Mouse (Mus musculus) embryonic facial prominence, embryonic 14.5 days (tissue): Measurements from ENCODE around the gene Orai1. TPM values are rescaled to one million over a fixed set of nuclear protein-coding genes. Genes with fewer than 3 reads are reported as not detected.

Source experiments
- ATAC-seq: fragments of 200-750 bp; cut with Nextera tagmentation; 2 replicates; pipeline ENCODE4 v1.8.0; 2017; ENCODE audit warnings: low read depth, moderate number of reproducible peaks, moderate TSS enrichment
- DNase-seq: peaks from one replicate; pipeline ENCODE4 v3.0.0-alpha.2; 2015; ENCODE audit warnings: low spot score
- H3K27ac ChIP-seq: fragments of 300-500 bp; sonication (generic); replicated peaks from 2 replicates; pipeline ENCODE4 v1.5.1; 2014; ENCODE audit warnings: low read depth, mild to moderate bottlenecking, low read length, moderate library complexity
- H3K27me3 ChIP-seq: fragments of 300-500 bp; sonication (generic); replicated peaks from 2 replicates; pipeline ENCODE4 v1.6.1; 2014; ENCODE audit warnings: low read length; ENCODE audit not compliant: control insufficient read depth, insufficient read depth
- H3K36me3 ChIP-seq: fragments of 300-500 bp; sonication (generic); 2 replicates; pipeline ENCODE4 v1.6.1; 2014; ENCODE audit warnings: low read length, mixed read lengths; ENCODE audit not compliant: control insufficient read depth, insufficient read depth
- H3K4me1 ChIP-seq: fragments of 300-500 bp; sonication (generic); 2 replicates; pipeline ENCODE4 v1.6.1; 2014; ENCODE audit warnings: antibody characterized with exemption, low read length; ENCODE audit not compliant: control insufficient read depth, insufficient read depth
- H3K4me2 ChIP-seq: fragments of 300-500 bp; sonication (generic); 2 replicates; pipeline ENCODE4 v1.6.1; 2014; ENCODE audit warnings: low read depth, mild to moderate bottlenecking, low read length, moderate library complexity, mixed read lengths
- H3K4me3 ChIP-seq: fragments of 300-500 bp; sonication (generic); 2 replicates; pipeline ENCODE4 v1.5.1; 2014; ENCODE audit warnings: low read depth, mild to moderate bottlenecking, low read length
- H3K9ac ChIP-seq: fragments of 300-500 bp; sonication (generic); 2 replicates; pipeline ENCODE4 v1.6.1; 2014; ENCODE audit warnings: low read depth, mild to moderate bottlenecking, low read length, moderate library complexity, mixed read lengths
- H3K9me3 ChIP-seq: fragments of 300-500 bp; sonication (generic); 2 replicates; pipeline ENCODE4 v1.6.1; 2016; ENCODE audit warnings: low read length; ENCODE audit not compliant: control insufficient read depth
- WGBS: fragments of 180-500 bp; shearing (Covaris S2); extraction: QIAGEN DNeasy Blood & Tissue Kit; methylation state at CpG from one replicate; pipeline ENCODE4 v1.1.7; 2014; 5-methylcytosine and 5-hydroxymethylcytosine counted together
- polyA plus RNA-seq: library from polyadenylated mRNA; unstranded; fragments of >200 nt; fragmentation: Nextera tagmentation; extraction: Ambion mirVana; gene quantifications from 2 replicates; pipeline ENCODE4 v1.2.1, GENCODE M21; 2014

The Orai1 gene
- polyA plus RNA-seq, 1 experiment from 2014 or later = 20.8 TPM

GRCm38 (mm10) chr5:123029729-123030128 lies 14.9 kb downstream of the Orai1 start:
- H3K9me3 ChIP-seq = 0 out of 2 replicates have a peak, but pooled peaks cover 4% of the 10 kb centered on the region
- no peak for ATAC-seq
- peaks cover 8% of the 10 kb centered on the region; the same call in 1 of the 2 replicates for H3K4me1 ChIP-seq
- H3K4me3 ChIP-seq = no peak overlapping the region
- H3K27ac ChIP-seq = no peak overlapping the region
- H3K4me2 ChIP-seq = no peak overlapping the region
- H3K9ac ChIP-seq = no peak overlapping the region
- H3K36me3 ChIP-seq = peaks cover 19% of the 10 kb centered on the region
- 62% methylated on average over 6 of the region's 7 CpGs for WGBS
- no peak for DNase-seq
- H3K27me3 ChIP-seq = no peaks in the 10 kb centered on the region

DNA sequence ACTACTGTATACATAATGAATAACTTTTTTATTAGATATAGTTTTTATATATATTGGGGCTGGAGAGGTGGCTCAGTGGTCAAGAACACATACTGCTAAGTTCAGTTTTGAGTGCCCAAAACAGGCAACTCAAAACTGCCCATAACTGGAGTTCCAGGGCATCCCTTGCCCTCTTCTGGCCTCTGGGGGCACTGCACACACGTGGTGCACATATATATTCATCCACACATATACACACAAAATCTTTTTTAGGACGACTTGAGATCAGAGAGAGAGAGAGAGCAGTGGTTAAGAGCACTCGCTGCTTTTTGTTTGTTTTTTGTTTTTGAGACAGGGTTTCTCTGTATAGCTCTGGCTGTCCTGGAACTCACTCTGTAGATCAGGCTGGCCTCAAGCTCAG lies 16.4 kb downstream of the Orai1 start:
- Histone ChIP-seq H3K9me3 (0 out of 2 replicates have a peak, but pooled peaks cover 4% of the 10 kb centered on the region), H3K36me3 (peaks cover 19% of the 10 kb centered on the region), H3K4me1 (peaks cover 4% of the 10 kb centered on the region; the same call in 1 of the 2 replicates), H3K4me3 (no peak overlapping the region), H3K9ac (no peak overlapping the region), H3K27me3 (no peaks in the 10 kb centered on the region), H3K4me2 (no peak overlapping the region), H3K27ac (no peak overlapping the region)
- DNase-seq = no peak
- WGBS = 93% methylated on average over 3 of the region's 3 CpGs
- ATAC-seq = no peak

DNA sequence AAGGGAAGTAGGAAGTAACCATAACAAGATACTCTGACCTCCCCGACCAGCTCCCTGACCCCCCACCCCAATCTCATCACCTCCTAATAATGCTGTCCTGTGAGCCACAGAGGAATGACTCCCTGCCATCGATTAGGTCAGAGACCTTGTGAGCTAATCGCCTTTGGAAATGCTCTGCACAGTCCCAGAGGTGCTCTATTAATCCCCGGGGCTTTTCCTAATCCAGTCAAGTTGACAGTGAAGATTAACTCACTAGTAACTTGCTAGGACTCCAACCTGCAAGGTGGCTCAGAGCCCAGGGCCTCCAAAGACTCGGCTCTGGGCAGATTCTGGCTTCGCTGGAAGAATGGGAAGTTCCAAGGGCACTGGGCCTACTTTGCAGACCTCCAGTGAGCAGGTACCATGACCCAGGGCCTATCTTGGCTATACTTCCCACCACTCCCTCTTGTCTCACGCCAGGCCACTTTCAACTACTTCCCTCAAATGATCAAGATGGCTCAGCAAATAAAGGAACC lies 18.8 kb downstream of the Orai1 start:
- WGBS = 65% methylated on average over 7 of the region's 7 CpGs
- Histone ChIP-seq H3K27me3 (no peaks in the 10 kb centered on the region), H3K9me3 (0 out of 2 replicates have a peak, but pooled peaks cover 4% of the 10 kb centered on the region), H3K27ac (no peak overlapping the region), H3K9ac (no peak overlapping the region), H3K4me3 (no peak overlapping the region), H3K4me2 (no peak overlapping the region), H3K4me1 (no peaks in the 10 kb centered on the region), H3K36me3 (peaks cover 19% of the 10 kb centered on the region)
- no peak for DNase-seq
- no peak for ATAC-seq

DNA sequence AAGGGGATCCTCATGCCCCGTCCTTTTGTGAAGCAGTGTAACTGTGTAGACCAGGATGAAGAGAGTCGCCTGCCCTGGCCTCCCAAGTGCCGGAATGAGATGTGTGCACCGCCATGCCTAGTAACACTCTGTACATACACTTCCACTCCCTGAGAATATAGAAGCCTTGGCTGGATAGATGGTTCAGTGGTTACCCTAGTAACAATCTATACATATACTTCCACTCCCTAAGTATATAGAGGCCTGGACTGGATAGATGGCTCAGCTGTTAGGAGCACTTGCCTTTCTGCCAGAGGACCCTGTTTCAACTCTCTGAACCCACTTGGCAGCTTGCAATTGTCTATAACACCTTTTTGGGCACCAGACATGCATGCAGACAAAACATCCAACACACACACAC lies 20.2 kb downstream of the Orai1 start:
- no peak overlapping the region for H3K4me2 ChIP-seq
- 89% methylated on average over 4 of the region's 4 CpGs for WGBS
- H3K27ac ChIP-seq = no peak overlapping the region
- 0 out of 2 replicates have a peak, but pooled peaks cover 4% of the 10 kb centered on the region for H3K9me3 ChIP-seq
- H3K27me3 ChIP-seq = no peaks in the 10 kb centered on the region
- H3K9ac ChIP-seq = no peak overlapping the region
- H3K4me1 ChIP-seq = peaks cover 8% of the 10 kb centered on the region; the same call in 1 of the 2 replicates
- ATAC-seq (no peak), DNase-seq (no peak)
- H3K4me3 ChIP-seq = no peak overlapping the region
- peaks cover 12% of the 10 kb centered on the region for H3K36me3 ChIP-seq

DNA sequence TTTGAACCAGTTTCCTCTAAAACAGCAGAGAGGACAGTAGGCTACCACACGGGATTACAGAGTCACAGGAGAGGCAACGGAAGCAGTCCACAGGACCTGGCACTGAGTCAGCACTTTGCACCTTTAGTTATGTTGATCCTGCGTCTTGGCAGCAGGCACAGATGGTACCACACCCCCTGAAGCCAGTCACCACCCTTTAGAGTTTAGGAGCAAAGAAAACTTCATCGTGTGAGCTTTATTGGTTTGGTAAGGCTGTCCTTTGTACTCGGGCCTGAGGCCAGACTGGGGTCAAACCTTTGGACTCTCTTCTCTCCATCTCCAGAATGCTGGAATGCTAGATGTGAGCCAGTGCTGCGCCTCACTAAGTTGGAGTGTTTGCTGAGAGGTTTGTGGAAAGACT lies 20.7 kb downstream of the Orai1 start:
- DNase-seq (no peak), ATAC-seq (no peak)
- no peak overlapping the region for H3K9ac ChIP-seq
- H3K4me3 ChIP-seq = no peak overlapping the region
- 33% methylated on average over 6 of the region's 6 CpGs for WGBS
- H3K36me3 ChIP-seq = peaks cover 12% of the 10 kb centered on the region
- H3K4me1 ChIP-seq = peaks cover 8% of the 10 kb centered on the region; the same call in 1 of the 2 replicates
- H3K4me2 ChIP-seq = no peak overlapping the region
- 0 out of 2 replicates have a peak, but pooled peaks cover 4% of the 10 kb centered on the region for H3K9me3 ChIP-seq
- no peaks in the 10 kb centered on the region for H3K27me3 ChIP-seq
- H3K27ac ChIP-seq = no peak overlapping the region

DNA sequence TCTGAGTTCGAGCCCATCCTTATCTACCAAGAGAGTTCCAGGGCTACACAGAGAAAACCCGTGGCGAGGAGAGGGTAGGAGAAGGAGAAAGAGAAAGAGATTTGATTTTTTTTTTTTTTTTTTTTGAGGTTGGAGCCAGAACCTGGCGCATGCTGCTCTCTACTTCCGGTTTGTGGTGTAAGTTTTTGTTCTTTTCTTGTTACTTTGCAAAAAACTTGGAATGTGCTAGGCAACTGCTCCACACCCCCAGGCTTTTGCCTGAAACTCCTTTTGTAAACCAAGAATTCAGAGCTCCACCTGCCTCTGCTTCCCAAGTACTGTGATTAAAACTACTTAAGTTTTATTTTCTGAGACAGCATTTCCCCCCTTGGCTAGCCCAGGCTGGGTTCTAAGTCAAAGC lies 23.2 kb downstream of the Orai1 start:
- no peaks in the 10 kb centered on the region for H3K36me3 ChIP-seq
- H3K9me3 ChIP-seq = no peaks in the 10 kb centered on the region
- DNase-seq = no peak
- no peak overlapping the region for H3K27ac ChIP-seq
- no peaks in the 10 kb centered on the region for H3K27me3 ChIP-seq
- H3K4me2 ChIP-seq = no peak overlapping the region
- no peak for ATAC-seq
- WGBS = 83% methylated on average over 5 of the region's 5 CpGs
- peaks cover 8% of the 10 kb centered on the region; the same call in 1 of the 2 replicates for H3K4me1 ChIP-seq
- no peak overlapping the region for H3K4me3 ChIP-seq
- no peak overlapping the region for H3K9ac ChIP-seq

- DNase-seq (no peak), ATAC-seq (no peak)
- Histone ChIP-seq H3K27me3 (no peaks in the 10 kb centered on the region), H3K4me3 (peak overlapping the region; percentile 29), H3K4me2 (peak overlapping the region; percentile 62), H3K9ac (peak overlapping the region; percentile 46; the same call in 1 of the 2 replicates), H3K9me3 (no peaks in the 10 kb centered on the region), H3K4me1 (peaks cover 8% of the 10 kb centered on the region; the same call in 1 of the 2 replicates), H3K36me3 (no peaks in the 10 kb centered on the region), H3K27ac (no peak overlapping the region)
- 4% methylated on average over 22 of the region's 25 CpGs for WGBS
Measured at GRCm38 (mm10) chr5:123039120-123039752, 24.4 kb downstream of the Orai1 start.

GRCm38 (mm10) chr5:123040796-123041195 lies 25.9 kb downstream of the Orai1 start:
- Histone ChIP-seq H3K4me1 (peaks cover 8% of the 10 kb centered on the region; the same call in 1 of the 2 replicates), H3K27ac (no peak overlapping the region), H3K9ac (no peak overlapping the region), H3K9me3 (no peaks in the 10 kb centered on the region), H3K36me3 (no peaks in the 10 kb centered on the region), H3K27me3 (no peaks in the 10 kb centered on the region), H3K4me2 (no peak overlapping the region), H3K4me3 (no peak overlapping the region)
- ATAC-seq (no peak), DNase-seq (no peak)
- 63% methylated on average over 7 of the region's 7 CpGs for WGBS

DNA sequence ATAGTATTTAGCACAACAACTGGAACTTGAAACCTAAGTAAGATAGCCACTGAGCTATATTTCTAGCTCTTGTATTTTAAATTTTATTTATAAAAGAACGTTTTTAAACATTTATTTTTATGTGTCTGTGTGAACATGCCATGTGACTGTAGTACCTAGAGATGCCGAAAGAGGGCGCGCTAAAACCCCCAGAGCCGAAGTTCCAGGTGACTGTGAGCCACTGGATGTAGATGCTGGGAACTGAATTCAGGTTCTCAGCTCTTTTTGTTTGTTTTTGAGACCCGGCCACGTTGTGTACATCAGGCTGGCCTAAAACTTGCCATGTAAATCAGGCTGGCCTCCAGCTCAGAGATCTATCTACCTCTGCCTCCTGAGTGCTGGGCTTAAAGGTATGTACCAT lies 29.0 kb downstream of the Orai1 start:
- 23% methylated on average over 7 of the region's 7 CpGs for WGBS
- no peaks in the 10 kb centered on the region for H3K27me3 ChIP-seq
- DNase-seq (no peak), ATAC-seq (no peak)
- H3K9ac ChIP-seq = no peak overlapping the region
- H3K9me3 ChIP-seq = no peaks in the 10 kb centered on the region
- H3K4me2 ChIP-seq = no peak overlapping the region
- peaks cover 8% of the 10 kb centered on the region; the same call in 1 of the 2 replicates for H3K4me1 ChIP-seq
- H3K4me3 ChIP-seq = no peak overlapping the region
- no peaks in the 10 kb centered on the region for H3K36me3 ChIP-seq
- no peak overlapping the region for H3K27ac ChIP-seq
